Mouse (Mus musculus) right cerebral cortex, postnatal 36 days (tissue): ENCODE data around the gene Itga7.
A peak's percentile ranks its signal among the peaks of the same experiment; 100 is the strongest.

Source experiments
- DNase-seq, 2 experiments: peaks; one replicate each; pipeline ENCODE4 v3.0.0; 2022; ENCODE audit warnings: low spot score in 2 of 2, mixed read lengths in 1 of 2

Itga7 gene

DNA sequence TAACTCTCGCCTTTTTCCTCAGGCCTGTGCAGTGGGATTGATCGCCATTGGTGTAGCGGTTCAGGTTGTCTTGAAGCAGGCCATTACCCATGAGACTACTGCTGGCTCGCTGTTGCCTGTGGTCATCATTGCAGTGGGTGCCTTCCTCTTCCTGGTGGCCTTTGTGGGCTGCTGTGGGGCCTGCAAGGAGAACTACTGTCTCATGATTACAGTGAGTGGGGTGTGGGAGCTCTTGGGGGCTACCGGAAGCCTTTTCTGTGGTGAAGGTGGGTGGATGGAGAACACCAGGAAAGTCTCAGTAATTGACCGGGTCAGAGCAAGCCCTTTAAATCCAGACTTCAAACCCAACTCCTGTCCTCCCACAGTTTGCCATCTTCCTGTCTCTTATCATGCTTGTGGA lies 22.2 kb upstream of the Itga7 start:
- no peak for DNase-seq

DNA sequence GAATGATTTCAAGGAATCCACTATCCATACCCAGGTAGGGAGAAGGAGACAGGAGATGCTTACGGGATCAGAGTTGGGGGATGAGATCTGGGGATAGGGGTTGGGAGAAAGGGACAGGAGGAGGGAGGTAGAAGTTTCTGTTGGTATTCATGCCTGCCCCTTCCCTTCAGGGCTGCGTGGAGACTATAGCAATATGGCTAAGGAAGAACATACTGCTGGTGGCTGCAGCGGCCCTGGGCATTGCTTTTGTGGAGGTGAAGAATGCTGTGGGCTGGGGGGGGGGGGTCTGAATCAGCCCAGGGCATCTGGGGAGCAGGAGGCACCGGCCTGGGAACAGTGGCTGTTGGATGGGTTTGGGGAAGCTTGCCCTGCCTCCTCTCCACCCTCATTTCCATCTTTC lies 21.4 kb upstream of the Itga7 start:
- no peak for DNase-seq

DNA sequence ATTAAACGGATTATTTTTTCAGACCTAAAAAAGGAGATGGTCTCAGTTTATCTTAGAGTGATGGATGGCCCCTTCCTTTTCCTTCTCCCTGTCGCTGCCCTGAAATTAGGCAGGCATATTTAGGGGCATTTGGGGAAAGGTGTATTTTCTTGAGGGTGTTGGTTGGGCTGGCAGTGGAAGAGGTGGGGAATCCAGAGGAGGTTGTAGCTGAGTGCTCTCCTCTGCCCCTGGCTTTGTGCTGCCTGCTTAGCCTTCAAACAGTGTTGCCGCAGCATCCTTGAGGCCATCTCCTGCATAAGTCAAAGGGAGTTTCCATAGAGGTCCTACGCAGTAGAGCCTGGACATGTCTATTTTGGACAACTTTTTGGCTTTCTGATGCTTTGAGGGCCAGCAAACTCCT lies 20.8 kb upstream of the Itga7 start:
- DNase-seq, result no peak

DNA sequence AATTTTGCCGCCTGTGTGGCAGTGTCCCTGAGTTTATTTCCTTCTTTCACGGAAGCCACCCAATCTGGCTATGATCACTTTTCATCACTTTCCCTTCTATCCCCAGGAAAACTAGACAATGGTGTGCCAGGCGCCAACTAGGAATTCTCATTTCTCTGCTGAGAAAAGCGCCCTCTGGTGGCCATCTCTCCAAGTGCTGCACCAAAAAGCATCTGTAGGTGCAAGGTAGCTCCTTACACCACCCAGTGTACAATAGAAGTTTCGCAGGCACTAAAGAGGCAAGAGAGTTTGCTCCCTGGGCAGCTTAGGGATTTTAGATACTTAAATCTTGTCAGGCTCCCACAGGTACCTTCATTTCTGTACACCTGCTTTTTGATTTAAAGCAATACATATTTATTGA lies 20.4 kb upstream of the Itga7 start:
- peak; percentile 79 to 82 for DNase-seq

DNA sequence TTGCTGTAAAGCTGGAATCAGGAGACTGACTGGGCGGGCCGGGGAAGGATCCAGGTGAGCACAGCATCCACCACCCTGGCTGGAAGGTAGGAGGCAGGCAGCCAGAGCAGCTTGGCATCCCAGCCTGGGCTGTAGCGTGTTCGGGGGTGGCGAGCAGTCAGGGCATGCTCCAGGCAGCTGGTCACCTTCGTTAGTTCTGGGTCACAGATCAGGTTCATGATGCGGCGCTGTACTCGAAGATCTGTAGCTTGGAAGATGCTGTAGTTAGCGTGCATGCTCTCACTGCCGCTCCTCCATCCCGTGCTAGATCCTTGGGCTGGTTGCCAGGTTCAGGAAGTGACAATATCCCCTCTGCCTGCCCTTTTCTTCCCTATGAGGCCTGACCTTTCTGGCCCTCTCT lies 19.9 kb upstream of the Itga7 start:
- DNase-seq, result no peak

DNA sequence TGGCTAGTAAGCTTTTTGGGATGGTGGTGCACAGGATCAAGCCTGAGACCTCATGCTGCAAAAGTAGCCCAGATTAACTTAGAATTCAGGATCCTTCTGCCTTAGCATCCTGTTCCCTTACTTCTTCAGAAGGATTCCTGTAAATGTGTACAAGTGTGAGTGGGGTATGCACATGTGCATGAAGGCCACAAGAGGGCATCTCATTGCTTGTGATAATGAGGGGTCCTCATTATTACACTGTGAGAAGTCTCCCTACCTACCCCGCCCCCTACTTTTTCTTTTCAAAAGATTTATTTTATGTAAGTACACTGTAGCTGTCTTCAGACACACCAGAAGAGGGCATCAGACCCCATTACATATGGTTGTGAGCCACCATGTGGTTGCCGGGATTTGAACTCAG lies 18.1 kb upstream of the Itga7 start:
- no peak for DNase-seq

DNA sequence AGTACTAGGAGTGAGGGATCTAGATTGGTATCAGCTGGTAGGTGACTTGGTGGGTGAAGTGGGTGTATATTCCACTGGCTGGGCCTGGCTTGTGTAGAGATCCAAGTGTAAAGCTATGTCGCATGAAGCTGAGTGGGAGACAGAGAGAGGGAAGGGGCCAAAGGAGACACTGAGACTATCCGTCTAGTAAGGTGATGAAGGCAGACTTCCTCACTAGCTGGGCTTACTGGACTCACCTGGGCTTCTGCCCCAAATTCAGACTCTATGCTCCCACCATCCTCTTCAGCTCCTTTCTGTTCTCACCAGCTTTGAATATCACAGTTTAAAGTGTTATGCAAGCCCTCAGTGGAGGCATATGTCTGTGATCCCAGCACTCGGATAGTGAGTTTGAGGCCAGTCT lies 17.0 kb upstream of the Itga7 start:
- DNase-seq, result no peak

DNA sequence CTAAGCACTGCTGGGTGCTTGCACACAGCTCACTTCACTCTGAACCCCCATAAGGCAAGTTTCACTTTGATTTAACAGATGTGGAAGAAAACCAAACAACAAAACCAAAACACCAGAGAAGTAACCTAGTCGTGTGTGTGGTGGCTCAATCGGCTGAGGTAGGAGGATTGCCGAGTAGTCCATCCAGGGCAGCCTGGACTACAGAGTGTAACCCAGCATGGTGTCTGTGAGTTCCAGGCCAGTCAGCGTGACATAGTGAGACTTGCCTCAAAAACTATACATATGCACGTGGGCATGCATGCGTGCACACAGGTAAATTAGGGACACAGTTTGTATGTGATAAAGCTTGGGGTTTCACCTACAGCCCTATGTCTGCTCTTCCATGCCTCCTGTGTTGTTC lies 16.2 kb upstream of the Itga7 start:
- DNase-seq, result no peak

DNA sequence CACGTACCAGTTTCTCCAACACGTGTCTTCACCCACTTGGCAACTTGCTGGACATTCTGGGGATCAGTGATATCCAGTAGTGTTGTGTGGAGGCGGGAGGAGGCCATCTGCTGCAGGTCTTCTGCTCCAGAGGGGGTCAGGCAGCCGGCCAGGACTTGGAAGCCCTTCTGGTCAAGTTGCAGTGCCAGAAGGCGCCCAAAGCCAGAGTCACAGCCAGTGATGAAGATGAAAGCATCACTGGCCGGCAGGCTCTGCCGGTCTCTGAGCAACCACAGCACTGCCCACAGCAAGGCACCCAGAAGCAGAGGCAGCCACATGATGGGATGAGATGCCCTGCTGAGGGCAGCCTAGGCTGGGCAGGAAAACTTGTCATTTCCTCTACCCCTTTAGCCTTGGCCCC lies 15.4 kb upstream of the Itga7 start:
- no peak for DNase-seq

DNA sequence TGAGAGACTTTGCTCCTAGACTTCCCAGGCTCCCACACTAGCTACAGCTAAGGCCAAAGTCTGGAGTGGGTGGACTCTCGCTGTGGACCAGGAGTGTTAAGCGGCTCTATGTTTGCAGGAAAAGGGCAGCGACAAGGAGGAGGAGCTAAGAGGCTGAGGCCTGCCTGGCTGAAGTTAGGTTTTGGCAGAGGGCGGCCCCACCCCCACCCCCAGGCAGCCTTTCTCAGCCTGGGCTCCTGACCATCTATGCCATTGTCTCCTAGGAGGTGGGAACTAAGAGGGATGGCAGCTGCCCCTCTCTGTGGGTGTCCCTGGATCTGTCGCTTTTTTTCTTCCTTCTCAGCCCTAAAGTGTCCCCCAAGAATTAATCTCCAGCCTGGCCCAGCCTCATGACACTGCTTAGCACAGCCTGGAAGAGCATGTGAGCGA lies 14.4 kb upstream of the Itga7 start:
- DNase-seq, result no peak

DNA sequence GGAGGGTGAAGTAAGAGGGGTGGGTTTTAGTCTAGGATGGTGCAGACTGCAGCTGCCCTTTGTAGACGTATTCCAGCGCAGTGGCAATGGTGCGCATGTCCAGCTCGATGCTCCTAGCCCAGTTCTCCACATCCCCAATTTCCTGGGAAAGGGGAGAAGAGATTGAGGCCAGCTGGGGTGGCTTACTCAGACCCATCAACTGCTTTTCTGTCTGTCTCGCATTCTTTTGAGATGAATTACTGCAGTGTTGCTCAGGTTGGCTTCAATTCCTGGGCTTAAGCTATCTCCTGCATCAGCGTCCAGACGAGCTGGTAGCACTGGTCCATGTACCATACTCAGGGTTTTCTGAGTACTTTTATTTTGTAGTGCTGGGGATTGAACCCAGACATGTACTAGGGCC lies 13.7 kb upstream of the Itga7 start:
- no peak for DNase-seq

DNA sequence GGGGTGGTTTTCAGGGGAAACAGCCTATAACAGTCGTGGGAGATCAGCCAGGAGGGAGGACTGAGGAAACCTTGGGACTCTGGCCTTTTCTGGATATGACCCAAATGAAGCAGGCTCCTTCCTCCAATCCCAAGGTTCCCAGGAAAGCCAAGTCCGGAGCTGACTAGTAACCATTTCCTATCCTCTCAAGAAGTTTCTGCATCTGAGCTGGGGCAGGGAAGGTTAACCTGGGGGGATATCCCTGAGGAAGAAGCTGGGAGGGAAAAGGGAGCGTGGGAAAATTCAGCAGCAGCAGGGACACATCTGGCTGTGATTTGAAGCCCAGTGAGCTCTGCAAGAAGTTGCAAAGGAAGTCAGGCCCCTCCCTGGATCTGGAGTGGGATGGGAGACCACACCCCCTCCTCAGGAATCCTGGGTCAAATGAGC lies 12.9 kb upstream of the Itga7 start:
- DNase-seq, result no peak

DNA sequence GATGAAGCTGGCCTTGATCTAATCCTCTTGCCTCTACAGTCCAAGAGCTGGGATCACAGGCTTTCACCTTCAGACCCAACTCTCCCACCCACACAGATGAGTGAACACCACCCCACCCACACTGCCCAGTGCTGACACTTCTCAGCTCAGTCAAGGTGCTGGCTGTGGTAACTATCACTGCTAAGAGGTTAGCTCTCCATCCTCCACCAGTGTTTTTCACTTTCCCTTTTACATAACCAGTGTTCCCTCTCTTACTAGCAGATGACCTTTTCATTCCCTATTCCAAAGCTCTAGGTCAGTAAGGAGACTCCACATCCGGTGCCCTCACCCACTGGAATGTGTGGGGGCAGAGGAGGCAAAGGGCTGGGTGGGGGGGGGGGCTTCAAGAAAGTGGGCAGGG lies 12.4 kb upstream of the Itga7 start:
- no peak for DNase-seq

DNA sequence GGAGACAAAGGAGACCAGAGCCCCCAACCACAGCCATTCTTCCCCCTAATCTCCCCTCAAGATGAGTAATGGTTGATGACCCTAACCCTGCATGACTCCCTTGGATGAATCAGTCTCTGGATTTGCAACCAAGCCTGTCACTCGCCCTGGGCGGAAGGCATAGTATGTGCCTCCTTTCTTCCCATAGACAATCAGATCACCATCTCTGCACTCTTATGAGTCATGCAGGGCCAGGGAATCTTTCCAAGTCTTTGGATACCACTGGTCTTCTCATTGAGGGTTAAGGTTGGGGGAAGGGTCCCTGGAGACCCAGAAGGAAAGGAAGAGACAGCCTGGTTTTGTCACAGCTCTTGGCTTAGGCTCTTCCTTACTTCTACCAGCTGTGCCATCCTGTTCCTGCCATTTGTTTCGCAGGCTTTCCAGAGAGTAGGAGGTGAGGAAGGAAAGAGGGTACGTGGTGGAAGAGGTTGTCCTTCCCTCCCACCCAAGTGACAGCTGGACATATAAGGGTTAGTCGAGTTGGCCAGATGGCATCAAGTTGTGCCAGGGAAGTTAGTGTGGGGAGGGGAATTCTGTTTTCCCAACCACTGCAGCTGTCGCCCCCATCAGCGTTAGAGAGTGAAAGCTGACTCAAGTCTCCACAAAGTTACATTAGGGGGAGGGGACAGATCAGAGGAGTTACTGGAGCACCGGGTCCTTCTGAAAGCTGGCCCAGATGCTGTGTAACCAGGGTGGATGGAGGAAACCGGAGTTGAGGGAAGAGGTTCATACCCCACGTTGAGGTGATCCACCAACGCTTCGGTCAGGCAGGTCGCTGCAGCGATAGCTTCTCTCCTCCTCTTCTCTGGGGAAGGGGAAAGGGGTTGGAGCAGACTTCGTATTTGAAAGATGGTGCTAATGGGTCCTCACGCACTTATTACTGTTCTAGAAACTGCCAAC lies 11.5 kb upstream of the Itga7 start:
- DNase-seq, result no peak

DNA sequence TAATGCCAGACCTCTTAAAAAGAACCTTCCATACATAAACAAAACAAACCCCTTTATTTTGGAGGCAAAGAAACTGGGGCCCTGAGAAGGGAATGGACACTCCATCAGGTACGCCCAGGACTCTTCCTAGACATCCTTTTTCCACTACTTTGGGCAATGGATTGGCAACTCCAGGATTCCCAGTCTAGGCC lies 10.9 kb upstream of the Itga7 start, which contains the start of gene Rdh5:
Gene Rdh5 (minus strand): TSS at position 67 of the 191 bp plus-strand sequence.
- DNase-seq, result no peak

DNA sequence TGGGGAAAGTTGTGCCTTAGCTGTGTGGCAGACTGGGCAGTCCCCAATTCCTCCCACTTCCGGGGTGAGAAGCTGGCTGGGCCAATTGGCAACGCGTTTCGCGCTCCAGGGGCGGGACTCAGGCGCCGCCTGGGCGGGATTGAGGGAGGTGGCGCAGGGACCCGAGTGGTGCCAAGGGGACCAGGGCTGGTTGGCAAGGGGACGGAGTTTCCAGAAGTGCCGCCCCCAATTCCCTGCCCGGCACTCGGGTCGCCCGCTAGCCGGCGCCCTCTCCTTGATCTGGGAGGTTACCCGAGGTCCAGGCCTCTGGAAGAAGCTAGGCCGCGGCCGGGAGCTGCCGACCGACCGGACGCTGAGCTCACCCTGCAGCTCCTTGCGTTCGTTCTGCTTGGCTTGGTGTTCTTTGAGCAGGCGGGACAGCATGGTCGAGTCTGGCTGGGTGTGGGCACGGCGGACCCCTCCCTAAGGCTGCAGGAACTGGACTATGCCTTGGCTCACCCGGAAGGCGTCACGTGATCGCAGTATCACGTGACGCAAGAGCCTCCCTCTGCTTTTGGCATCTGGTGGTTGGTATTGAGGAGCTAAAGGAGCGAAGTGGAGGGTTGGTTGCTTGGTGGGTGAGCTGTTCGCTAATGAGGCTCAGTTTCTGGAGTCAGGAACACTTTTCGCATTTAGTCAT lies 10.5 kb upstream of the Itga7 start:
- DNase-seq, result peak; percentile 90 to 92

DNA sequence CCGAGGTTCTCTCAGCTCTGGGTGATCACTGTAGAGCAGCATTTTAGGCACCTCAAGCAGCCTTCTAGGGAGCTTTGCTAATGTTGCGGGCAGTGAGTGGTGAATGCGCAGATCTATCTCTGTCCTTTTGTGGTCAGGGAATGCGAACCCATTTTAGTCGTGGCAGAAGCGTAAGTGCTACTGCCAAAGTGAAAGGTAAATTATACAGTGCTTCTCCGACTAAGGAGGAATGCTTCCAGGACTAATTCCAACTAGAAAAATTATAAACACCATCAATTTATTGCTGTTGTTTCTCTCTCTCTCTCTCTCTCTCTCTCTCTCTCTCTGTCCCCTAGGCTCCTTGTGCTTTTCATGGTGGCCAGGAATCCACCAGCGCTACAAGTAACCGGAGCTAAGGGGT lies 9.7 kb upstream of the Itga7 start, which contains the start of gene Bloc1s1:
Gene Bloc1s1 (minus strand): TSS at position 101 of the 400 bp plus-strand sequence.
- no peak for DNase-seq

DNA sequence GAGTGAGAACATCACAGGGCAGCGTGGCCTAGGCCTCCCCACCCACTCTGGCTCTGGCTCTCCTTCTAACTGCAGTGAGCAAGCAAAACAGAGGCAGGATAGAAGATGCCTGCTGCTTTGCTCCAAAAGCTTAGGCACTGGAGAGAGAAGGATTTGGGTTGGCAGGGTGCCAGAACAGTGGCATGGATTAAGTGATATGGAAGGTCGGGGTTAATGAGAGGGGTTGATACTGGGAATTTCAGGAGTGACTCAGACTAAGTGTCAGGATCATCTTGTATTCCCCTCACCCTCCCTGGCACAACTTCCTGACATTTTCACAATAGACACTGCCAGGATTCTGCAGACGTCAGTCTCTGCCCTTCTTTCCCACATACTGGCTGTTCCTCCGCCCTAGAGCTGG lies 5.3 kb upstream of the Itga7 start:
- DNase-seq, result no peak

DNA sequence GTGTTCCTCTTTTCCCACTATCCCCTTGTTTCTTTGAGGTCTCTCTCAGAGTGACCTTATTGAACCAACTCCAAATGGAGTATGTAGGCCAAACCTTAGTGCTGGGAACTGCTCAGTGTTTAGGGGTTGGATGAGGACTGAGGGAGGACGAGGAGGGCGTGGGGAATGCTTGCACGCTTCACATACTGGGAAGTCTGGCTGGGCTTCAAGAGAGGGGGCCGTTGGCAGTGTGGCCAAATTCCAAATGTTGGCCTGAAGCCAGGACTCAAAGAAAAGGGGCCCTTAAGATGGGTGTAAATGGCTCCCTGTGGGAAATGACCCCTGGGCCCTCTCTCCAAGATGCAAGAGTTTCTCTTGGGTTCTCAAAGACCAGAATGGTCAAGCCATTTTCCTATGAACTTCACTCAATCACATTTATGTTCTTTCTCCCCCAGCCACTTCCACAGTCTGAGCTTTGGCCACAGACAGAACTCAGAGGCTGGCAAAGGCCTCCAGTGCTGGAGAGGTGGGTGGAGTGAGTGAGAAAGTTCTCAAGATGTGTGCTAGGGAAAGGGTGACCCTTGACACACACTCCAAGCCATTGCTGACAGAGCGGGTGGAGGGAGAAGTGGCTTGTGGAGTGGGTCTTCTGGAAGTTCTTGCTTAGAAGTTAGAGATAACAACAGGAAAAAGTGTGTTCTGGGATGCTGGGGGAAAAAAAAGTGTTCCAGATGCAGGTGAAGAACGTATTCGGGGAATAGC lies 3.8 kb upstream of the Itga7 start:
- DNase-seq, result no peak

DNA sequence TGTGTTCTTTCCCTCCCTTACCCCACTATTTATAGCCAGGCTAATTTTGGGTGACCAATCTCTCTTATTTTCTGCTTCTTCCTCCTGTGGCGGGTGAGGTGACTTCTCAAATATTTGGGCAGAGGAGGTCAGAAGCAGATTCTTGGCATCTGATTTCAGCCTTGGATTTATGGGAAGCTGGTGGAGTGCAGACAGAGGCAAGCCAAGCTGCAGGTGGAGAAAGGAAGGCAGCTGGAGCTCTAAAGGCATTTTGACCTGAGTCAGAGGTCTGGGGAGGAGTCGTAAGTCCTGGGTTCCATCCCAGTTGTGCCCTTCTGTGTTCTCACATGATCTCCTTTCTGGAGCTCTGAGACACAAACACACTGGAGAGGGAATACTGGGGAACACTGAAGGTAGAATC lies 2.2 kb upstream of the Itga7 start:
- DNase-seq, result no peak

DNA sequence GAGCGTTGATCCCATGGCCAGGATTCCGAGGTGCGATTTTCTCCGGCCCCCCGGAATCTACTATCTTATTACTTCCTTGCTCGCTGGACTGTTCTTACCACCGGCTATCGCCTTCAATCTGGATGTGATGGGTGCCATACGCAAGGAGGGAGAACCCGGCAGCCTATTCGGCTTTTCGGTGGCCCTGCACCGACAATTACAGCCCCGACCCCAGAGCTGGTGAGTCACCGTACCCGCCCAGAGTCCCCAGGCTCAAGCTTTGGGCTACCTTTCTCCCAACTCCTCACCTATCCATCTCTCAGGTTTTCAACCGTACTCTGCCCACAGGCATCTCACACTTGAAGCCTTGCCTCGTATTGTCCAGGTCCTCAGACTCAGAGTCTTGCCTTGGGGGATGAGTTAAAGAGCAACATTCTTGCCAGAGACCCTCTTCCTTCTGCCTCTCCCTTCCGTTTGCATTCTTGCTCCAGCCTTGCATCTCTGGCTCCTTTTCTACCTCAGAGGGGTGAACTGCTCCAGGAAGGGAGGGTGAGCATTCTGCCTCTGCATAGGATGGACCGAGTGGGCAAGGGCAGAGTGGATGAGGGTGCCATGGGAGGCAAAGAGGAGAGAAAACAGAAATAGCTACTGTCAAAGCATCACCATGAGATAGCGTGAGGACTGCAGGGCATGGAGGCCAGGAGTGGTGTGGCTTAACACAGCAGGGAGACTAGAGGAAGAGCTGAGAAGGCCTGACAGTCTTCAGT lies 531 bp downstream of the Itga7 start:
- DNase-seq, result no peak
